In the genomic region with DNA sequence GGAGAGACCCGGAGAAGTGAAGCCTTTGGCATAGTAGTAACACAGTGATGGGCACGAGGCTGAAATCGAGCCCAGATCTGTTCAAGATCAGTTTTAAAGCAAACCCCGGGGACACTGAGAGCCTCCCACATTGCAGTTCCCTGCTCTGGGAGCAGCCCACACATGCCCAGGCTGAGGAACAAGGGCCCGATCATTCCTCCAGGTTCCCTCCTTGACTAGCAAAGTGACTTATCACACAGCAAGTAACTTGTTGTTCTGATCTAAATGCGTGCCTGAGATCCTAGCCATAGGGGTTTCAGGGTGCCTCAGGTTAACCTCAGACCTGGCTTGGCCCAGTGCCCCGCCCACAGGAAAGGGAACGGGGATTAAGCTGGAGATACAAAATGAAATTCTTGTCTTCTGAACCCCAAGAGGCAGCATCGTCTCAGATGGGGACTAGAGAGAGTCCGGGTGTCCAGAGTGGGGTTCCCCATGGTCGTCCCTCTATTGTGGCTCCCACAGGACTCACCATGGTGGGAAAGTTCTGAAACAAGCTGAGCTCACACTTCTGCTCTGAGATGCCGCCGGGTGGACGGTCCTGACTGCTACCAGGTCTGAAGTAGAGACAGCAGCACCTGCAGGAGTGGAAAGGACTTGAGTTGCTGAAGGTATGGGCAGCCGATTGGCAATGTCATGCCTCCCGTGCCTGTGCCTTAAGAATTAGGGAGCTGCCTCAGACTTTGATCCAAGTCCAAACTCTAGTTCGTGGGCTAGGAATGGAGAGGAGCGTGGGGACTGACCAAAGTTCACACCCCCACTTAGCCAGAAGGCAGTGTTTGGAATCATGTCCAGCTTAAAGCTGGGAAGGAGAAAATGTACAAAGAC, we compare ENCODE assay signal across 8 mouse cellular contexts. TPM values are rescaled to one million over a fixed set of nuclear protein-coding genes. Genes with fewer than 3 reads are reported as not detected.
DNase-seq lines count a peak whose midpoint lies in the region; ATAC-seq and TF ChIP-seq lines count a peak whose summit lies in the region.

No protein-coding gene starts in this region.

- no peak for DNase-seq in heart, adult 2 months
- DNase-seq in brain, adult 2 months (ENCODE audit: low read depth, low spot score): peak; percentile 25
- no peak for DNase-seq in retina, postnatal 1 day
- DNase-seq in right cerebral cortex, postnatal 36 days (ENCODE audit: low spot score in 2 of 2): no peak
- DNase-seq in ovary, postnatal 10 days (ENCODE audit: low spot score): no peak

- TF ChIP-seq CTCF in heart, adult 2 months (IDR thresholded peaks at IDR 0.05): no peak

- TF ChIP-seq EP300 in heart, adult 2 months (IDR thresholded peaks at IDR 0.05; ENCODE audit: insufficient read depth, low read depth, low read length): no peak

- ATAC-seq in heart, embryonic 13.5 days (ENCODE audit: extremely low read depth, insufficient number of reproducible peaks, low FRiP score, low TSS enrichment): no peak
- no peak for ATAC-seq in hindbrain, embryonic 15.5 days (ENCODE audit: low FRiP score, low read depth)
- ATAC-seq in liver, embryonic 12.5 days: no peak

- peaks cover 55% of the 10 kb centered on the region for H3K4me1 ChIP-seq in heart, embryonic 13.5 days
- peaks cover 7% of the 10 kb centered on the region for H3K4me1 ChIP-seq in heart, adult 2 months (ENCODE audit: control insufficient read depth, insufficient read depth, low read length)
- peaks cover 42% of the 10 kb centered on the region for H3K4me1 ChIP-seq in hindbrain, embryonic 15.5 days (replicated peaks)
- H3K4me1 ChIP-seq in liver, embryonic 12.5 days: peaks cover 50% of the 10 kb centered on the region

- no peak for TF ChIP-seq POLR2A in heart, adult 2 months (IDR thresholded peaks at IDR 0.05; ENCODE audit: insufficient read depth, low read depth, low read length)

- no peaks in the 10 kb centered on the region for H3K27me3 ChIP-seq in heart, embryonic 13.5 days (replicated peaks)
- H3K27me3 ChIP-seq in heart, adult 2 months (ENCODE audit: control insufficient read depth, insufficient read depth, low read length): no peaks in the 10 kb centered on the region
- H3K27me3 ChIP-seq in hindbrain, embryonic 15.5 days: no peaks in the 10 kb centered on the region
- no peaks in the 10 kb centered on the region for H3K27me3 ChIP-seq in liver, embryonic 12.5 days (replicated peaks)

- H3K9me3 ChIP-seq in heart, embryonic 13.5 days: no peaks in the 10 kb centered on the region
- no peaks in the 10 kb centered on the region for H3K9me3 ChIP-seq in hindbrain, embryonic 15.5 days
- H3K9me3 ChIP-seq in liver, embryonic 12.5 days (replicated peaks): no peaks in the 10 kb centered on the region

- intact Hi-C loops in heart, adult 2 months (cut with DNase I): loop anchor here (1.0 to 5.0 kb wide), 3 partner anchors 62 to 157 kb away; a partner anchor contains a TSS

- peaks cover 3% of the 10 kb centered on the region; the same call in 1 of the 2 replicates for H3K79me2 ChIP-seq in heart, adult 2 months (replicated peaks; ENCODE audit: control insufficient read depth, insufficient read depth, low read length)

- peak overlapping the region; percentile 91 for H3K4me2 ChIP-seq in heart, embryonic 13.5 days
- H3K4me2 ChIP-seq in hindbrain, embryonic 15.5 days: no peak overlapping the region
- H3K4me2 ChIP-seq in liver, embryonic 12.5 days: peak overlapping the region; percentile 76

- 82% methylated on average over 18 of the region's 18 CpGs for WGBS in heart, embryonic 13.5 days
- 78% methylated on average over 18 of the region's 18 CpGs for WGBS in heart, adult 2 months
- 91% methylated on average over 18 of the region's 18 CpGs for WGBS in hindbrain, embryonic 15.5 days
- 70% methylated on average over 18 of the region's 18 CpGs for WGBS in liver, embryonic 12.5 days (ENCODE audit: insufficient replicate concordance)

- peak overlapping the region; percentile 89 for H3K9ac ChIP-seq in heart, embryonic 13.5 days
- no peak overlapping the region for H3K9ac ChIP-seq in heart, adult 2 months (ENCODE audit: low read depth, low read length)
- no peak overlapping the region for H3K9ac ChIP-seq in hindbrain, embryonic 15.5 days
- H3K9ac ChIP-seq in liver, embryonic 12.5 days: peak overlapping the region; percentile 94

- H3K27ac ChIP-seq in heart, embryonic 13.5 days (replicated peaks): peak overlapping the region; percentile 88; the same call in 1 of the 2 replicates
- H3K27ac ChIP-seq in heart, adult 2 months: no peak overlapping the region
- peak overlapping the region; percentile 90; the same call in 1 of the 2 replicates for H3K27ac ChIP-seq in hindbrain, embryonic 15.5 days (replicated peaks)
- peak overlapping the region; percentile 85 for H3K27ac ChIP-seq in liver, embryonic 12.5 days

- H3K36me3 ChIP-seq in heart, embryonic 13.5 days: peaks cover 36% of the 10 kb centered on the region
- H3K36me3 ChIP-seq in heart, adult 2 months (ENCODE audit: control insufficient read depth, insufficient read depth, low read length): peaks cover 17% of the 10 kb centered on the region
- peaks cover 8% of the 10 kb centered on the region for H3K36me3 ChIP-seq in hindbrain, embryonic 15.5 days
- peaks cover 39% of the 10 kb centered on the region for H3K36me3 ChIP-seq in liver, embryonic 12.5 days

- no peak overlapping the region for H3K4me3 ChIP-seq in heart, embryonic 13.5 days
- H3K4me3 ChIP-seq in heart, adult 2 months: no peak overlapping the region
- H3K4me3 ChIP-seq in hindbrain, embryonic 15.5 days: no peak overlapping the region
- no peak overlapping the region for H3K4me3 ChIP-seq in liver, embryonic 12.5 days

RNA-seq across cellular contexts. Expression of a gene that starts 1.2 kb away (rescaled TPM):
- 252 and 255 TPM in 2 replicates for polyA plus RNA-seq in heart, embryonic 13.5 days (2015; fragmentation: Nextera tagmentation; extraction: Ambion mirVana)
- 100 to 1,000 TPM; 133 to 153 TPM for total RNA-seq in heart, adult 2 months (2021)
- 71.1 and 114 TPM in 2 replicates for polyA plus RNA-seq in heart, adult 2 months (2012; rRNA removed)
- 221 and 229 TPM in 2 replicates for polyA plus RNA-seq in hindbrain, embryonic 15.5 days (2015; fragmentation: Nextera tagmentation; extraction: Ambion mirVana)
- 252 and 256 TPM in 2 replicates for polyA plus RNA-seq in liver, embryonic 12.5 days (2016; fragmentation: Nextera tagmentation; extraction: Ambion mirVana)

RNA-seq across cellular contexts. Expression of a gene that starts 1.6 kb away (rescaled TPM):
- 9.1 and 11.0 TPM in 2 replicates for polyA plus RNA-seq in heart, embryonic 13.5 days (2015; fragmentation: Nextera tagmentation; extraction: Ambion mirVana)
- total RNA-seq in heart, adult 2 months (2021): 1 to 10 TPM; 8.2 to 9.6 TPM
- polyA plus RNA-seq in heart, adult 2 months (2012; rRNA removed): 7.4 and 9.1 TPM in 2 replicates
- polyA plus RNA-seq in hindbrain, embryonic 15.5 days (2015; fragmentation: Nextera tagmentation; extraction: Ambion mirVana): 22.0 and 28.3 TPM in 2 replicates
- polyA plus RNA-seq in liver, embryonic 12.5 days (2016; fragmentation: Nextera tagmentation; extraction: Ambion mirVana): 10.1 and 10.2 TPM in 2 replicates

RNA-seq across cellular contexts. Expression of a gene that starts 26.7 kb away (rescaled TPM):
- polyA plus RNA-seq in heart, embryonic 13.5 days (2015; fragmentation: Nextera tagmentation; extraction: Ambion mirVana): 27.1 and 28.0 TPM in 2 replicates
- 1 to 10 TPM; 1.9 to 2.7 TPM for total RNA-seq in heart, adult 2 months (2021)
- 6.2 and 6.7 TPM in 2 replicates for polyA plus RNA-seq in heart, adult 2 months (2012; rRNA removed)
- 40.2 and 41.4 TPM in 2 replicates for polyA plus RNA-seq in hindbrain, embryonic 15.5 days (2015; fragmentation: Nextera tagmentation; extraction: Ambion mirVana)
- 18.5 and 19.4 TPM in 2 replicates for polyA plus RNA-seq in liver, embryonic 12.5 days (2016; fragmentation: Nextera tagmentation; extraction: Ambion mirVana)

RNA-seq across cellular contexts. Expression of a gene that starts 26.9 kb away (rescaled TPM):
- 10.9 and 12.3 TPM in 2 replicates for polyA plus RNA-seq in heart, embryonic 13.5 days (2015; fragmentation: Nextera tagmentation; extraction: Ambion mirVana)
- total RNA-seq in heart, adult 2 months (2021): 10 to 100 TPM; 11.3 TPM
- 24.3 and 32.2 TPM in 2 replicates for polyA plus RNA-seq in heart, adult 2 months (2012; rRNA removed)
- polyA plus RNA-seq in hindbrain, embryonic 15.5 days (2015; fragmentation: Nextera tagmentation; extraction: Ambion mirVana): 19.9 and 20.3 TPM in 2 replicates
- polyA plus RNA-seq in liver, embryonic 12.5 days (2016; fragmentation: Nextera tagmentation; extraction: Ambion mirVana): 12.8 TPM in 2 replicates

RNA-seq across cellular contexts. Expression of a gene that starts 30.1 kb away (rescaled TPM):
- polyA plus RNA-seq in heart, embryonic 13.5 days (2015; fragmentation: Nextera tagmentation; extraction: Ambion mirVana): 0.59 TPM in 2 replicates
- not detected for total RNA-seq in heart, adult 2 months (2021)
- not detected in 2 replicates for polyA plus RNA-seq in heart, adult 2 months (2012; rRNA removed)
- polyA plus RNA-seq in hindbrain, embryonic 15.5 days (2015; fragmentation: Nextera tagmentation; extraction: Ambion mirVana): 0.94 and 1.3 TPM in 2 replicates
- polyA plus RNA-seq in liver, embryonic 12.5 days (2016; fragmentation: Nextera tagmentation; extraction: Ambion mirVana): 6.2 and 7.6 TPM in 2 replicates

Comparison
In these comparisons a context has a peak if more than half of its experiments do, and no peak if none do; other contexts are left out.
1. H3K9ac ChIP-seq: peak in heart, embryonic 13.5 days (single experiment) and liver, embryonic 12.5 days (single experiment); none in heart, adult 2 months (single experiment) and hindbrain, embryonic 15.5 days (single experiment).